Comparison of ENCODE assay signal across 8 mouse cellular contexts in genomic region chr3:131271157-131271556, GRCm38 (mm10). TPM values are rescaled to one million over a fixed set of nuclear protein-coding genes. Genes with fewer than 3 reads are reported as not detected.
DNase-seq lines count a peak whose midpoint lies in the region; ATAC-seq lines count a peak whose summit lies in the region.

No protein-coding gene starts in this region.

- 8% methylated on average over 8 of the region's 8 CpGs for WGBS in forebrain, embryonic 12.5 days
- whole genome bisulfite sequencing in hindbrain, embryonic 10.5 days, result 10% methylated on average over 8 of the region's 8 CpGs
- WGBS in limb, embryonic 12.5 days, result 10% methylated on average over 8 of the region's 8 CpGs
- 8% methylated on average over 8 of the region's 8 CpGs for WGBS in midbrain, embryonic 12.5 days

- H3K4me3 ChIP-seq in forebrain, embryonic 12.5 days (replicated peaks), result peak overlapping the region; percentile 65
- peak overlapping the region; percentile 82 for H3K4me3 ChIP-seq in hindbrain, embryonic 10.5 days
- peak overlapping the region; percentile 82 for H3K4me3 ChIP-seq in limb, embryonic 12.5 days (replicated peaks)
- H3K4me3 ChIP-seq in midbrain, embryonic 12.5 days, result peak overlapping the region; percentile 68

- DNase-seq in A20 (ENCODE audit: low read depth, low spot score), result peak; percentile 49
- peak; percentile 76 to 92 for DNase-seq in adrenal gland, adult (ENCODE audit: inconsistent age in 2 of 2, low spot score in 1 of 2)
- peak; percentile 71 for DNase-seq in hindbrain, embryonic 10.5 days (ENCODE audit: low spot score)
- peak; percentile 72 for DNase-seq in testis, postnatal 14 days (ENCODE audit: low spot score)
- no peak for DNase-seq in right cerebral cortex, postnatal 10 days (ENCODE audit: low spot score in 2 of 2)

- peaks cover 17% of the 10 kb centered on the region for H3K4me1 ChIP-seq in forebrain, embryonic 12.5 days
- peaks cover 28% of the 10 kb centered on the region for H3K4me1 ChIP-seq in hindbrain, embryonic 10.5 days (replicated peaks)
- peaks cover 39% of the 10 kb centered on the region for H3K4me1 ChIP-seq in limb, embryonic 12.5 days (replicated peaks)
- peaks cover 23% of the 10 kb centered on the region for H3K4me1 ChIP-seq in midbrain, embryonic 12.5 days

- no peaks in the 10 kb centered on the region for H3K27me3 ChIP-seq in forebrain, embryonic 12.5 days
- peaks cover 6% of the 10 kb centered on the region; the same call in 1 of the 2 replicates for H3K27me3 ChIP-seq in hindbrain, embryonic 10.5 days (ENCODE audit: insufficient read depth, poor library complexity, severe bottlenecking)
- H3K27me3 ChIP-seq in limb, embryonic 12.5 days, result no peaks in the 10 kb centered on the region
- H3K27me3 ChIP-seq in midbrain, embryonic 12.5 days, result peaks cover 13% of the 10 kb centered on the region

- peak; percentile 31; the same call in 1 of the 2 replicates for ATAC-seq in forebrain, embryonic 12.5 days (ENCODE audit: low FRiP score)
- peak; percentile 38; the same call in 1 of the 2 replicates for ATAC-seq in limb, embryonic 12.5 days (ENCODE audit: insufficient number of reproducible peaks, insufficient read depth, low FRiP score, low TSS enrichment, low read depth)
- ATAC-seq in midbrain, embryonic 12.5 days (ENCODE audit: low FRiP score, low read depth), result peak; percentile 34

- no peaks in the 10 kb centered on the region for H3K36me3 ChIP-seq in forebrain, embryonic 12.5 days (replicated peaks)
- no peaks in the 10 kb centered on the region for H3K36me3 ChIP-seq in hindbrain, embryonic 10.5 days
- H3K36me3 ChIP-seq in limb, embryonic 12.5 days, result peaks cover 10% of the 10 kb centered on the region; the same call in 1 of the 2 replicates
- H3K36me3 ChIP-seq in midbrain, embryonic 12.5 days, result no peaks in the 10 kb centered on the region

- no peaks in the 10 kb centered on the region for H3K9me3 ChIP-seq in forebrain, embryonic 12.5 days
- no peaks in the 10 kb centered on the region for H3K9me3 ChIP-seq in hindbrain, embryonic 10.5 days
- peaks cover 5% of the 10 kb centered on the region; the same call in 1 of the 2 replicates for H3K9me3 ChIP-seq in limb, embryonic 12.5 days
- H3K9me3 ChIP-seq in midbrain, embryonic 12.5 days, result no peaks in the 10 kb centered on the region

- H3K4me2 ChIP-seq in forebrain, embryonic 12.5 days, result peak overlapping the region; percentile 87
- H3K4me2 ChIP-seq in limb, embryonic 12.5 days, result peak overlapping the region; percentile 64
- peak overlapping the region; percentile 80 for H3K4me2 ChIP-seq in midbrain, embryonic 12.5 days (replicated peaks)

- peak overlapping the region; percentile 71 for H3K9ac ChIP-seq in forebrain, embryonic 12.5 days
- peak overlapping the region; percentile 70; the same call in 1 of the 2 replicates for H3K9ac ChIP-seq in limb, embryonic 12.5 days (replicated peaks)
- H3K9ac ChIP-seq in midbrain, embryonic 12.5 days (replicated peaks), result peak overlapping the region; percentile 59; the same call in 1 of the 2 replicates

- no peak overlapping the region for H3K27ac ChIP-seq in forebrain, embryonic 12.5 days
- peak overlapping the region; percentile 90 for H3K27ac ChIP-seq in hindbrain, embryonic 10.5 days
- peak overlapping the region; percentile 76; the same call in 1 of the 2 replicates for H3K27ac ChIP-seq in limb, embryonic 12.5 days
- H3K27ac ChIP-seq in midbrain, embryonic 12.5 days (replicated peaks), result no peak overlapping the region

RNA-seq across cellular contexts. Expression of gene Hadh, which starts 0.7 kb away (rescaled TPM):
- 46.6 and 55.3 TPM in 2 replicates for polyA plus RNA-seq in forebrain, embryonic 12.5 days (2016; fragmentation: Nextera tagmentation; extraction: Ambion mirVana)
- 73.1 and 81.1 TPM in 2 replicates for polyA plus RNA-seq in hindbrain, embryonic 10.5 days (2016; fragmentation: Nextera tagmentation; extraction: Ambion mirVana)
- 98.2 and 102 TPM in 2 replicates for polyA plus RNA-seq in limb, embryonic 12.5 days (2016; fragmentation: Nextera tagmentation; extraction: Ambion mirVana)
- polyA plus RNA-seq in midbrain, embryonic 12.5 days (2016; fragmentation: Nextera tagmentation; extraction: Ambion mirVana), result 48.2 and 49.0 TPM in 2 replicates

RNA-seq across cellular contexts. Expression of gene Cyp2u1, which starts 31.9 kb away (rescaled TPM):
- polyA plus RNA-seq in forebrain, embryonic 12.5 days (2016; fragmentation: Nextera tagmentation; extraction: Ambion mirVana), result 2.1 and 3.2 TPM in 2 replicates
- 0.91 and 1.5 TPM in 2 replicates for polyA plus RNA-seq in hindbrain, embryonic 10.5 days (2016; fragmentation: Nextera tagmentation; extraction: Ambion mirVana)
- polyA plus RNA-seq in limb, embryonic 12.5 days (2016; fragmentation: Nextera tagmentation; extraction: Ambion mirVana), result 2.0 and 2.4 TPM in 2 replicates
- polyA plus RNA-seq in midbrain, embryonic 12.5 days (2016; fragmentation: Nextera tagmentation; extraction: Ambion mirVana), result 2.6 and 3.1 TPM in 2 replicates

Comparison
In these comparisons a context has a peak if more than half of its experiments do, and no peak if none do; other contexts are left out.
1. DNase-seq: peak in A20 (single experiment), adrenal gland, adult (2 of 2), hindbrain, embryonic 10.5 days (single experiment) and testis, postnatal 14 days (single experiment); none in right cerebral cortex, postnatal 10 days (0 of 2).
2. H3K27ac ChIP-seq: peak in hindbrain, embryonic 10.5 days (single experiment) and limb, embryonic 12.5 days (single experiment); none in forebrain, embryonic 12.5 days (single experiment) and midbrain, embryonic 12.5 days (single experiment).
3. Peak in every context shown above with its lines, with median percentiles within 50 percentile points of each other: ATAC-seq, H3K4me2 ChIP-seq, H3K4me3 ChIP-seq and H3K9ac ChIP-seq.